Mouse (Mus musculus) lung, postnatal 10 days (tissue): ENCODE data around the gene Hlx.
A peak's percentile ranks its signal among the peaks of the same experiment; 100 is the strongest.

Experiments
- DNase-seq: peaks from one replicate; pipeline ENCODE4 v3.0.0; 2021

The Hlx gene

GRCm38 (mm10) chr1:184713716-184714115 is 18.7 kb downstream of the Hlx start:
- no peak for DNase-seq

DNA sequence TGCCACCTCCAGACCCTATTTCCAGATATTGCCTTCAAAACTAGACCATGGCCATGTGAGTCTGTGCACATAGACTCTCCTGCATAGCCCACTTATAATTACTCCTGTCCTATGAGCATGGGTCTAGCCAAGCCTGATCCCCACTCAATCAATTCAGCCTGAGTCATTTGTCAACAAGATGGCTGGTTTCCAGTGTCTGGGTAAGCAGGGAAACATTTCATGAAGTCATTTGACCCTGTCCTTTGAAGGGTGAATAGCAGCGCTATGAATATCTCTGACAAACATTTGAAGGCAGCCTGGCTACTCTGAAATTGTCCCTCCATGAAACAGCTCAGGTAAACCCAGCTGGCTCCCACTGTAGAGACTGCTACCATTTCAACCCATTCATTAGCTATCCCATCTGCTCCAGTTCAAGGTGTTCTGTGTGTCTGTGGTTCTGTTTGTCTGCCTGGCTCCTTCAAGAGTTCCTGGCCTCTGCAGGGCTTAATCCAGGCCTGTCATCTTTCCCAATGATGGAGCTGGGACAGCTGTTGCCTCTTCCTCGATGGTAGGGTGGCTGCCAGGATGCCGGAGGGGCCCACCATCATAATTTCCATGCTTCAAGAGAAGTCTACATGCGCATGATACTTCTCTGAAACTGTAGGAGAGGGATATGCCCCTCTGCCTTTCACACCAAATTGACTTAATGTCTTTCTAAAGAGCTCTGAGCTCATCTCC is 24.7 kb downstream of the Hlx start:
- DNase-seq = no peak

- no peak for DNase-seq
Measured at GRCm38 (mm10) chr1:184704901-184705300, 27.5 kb downstream of the Hlx start.

DNA sequence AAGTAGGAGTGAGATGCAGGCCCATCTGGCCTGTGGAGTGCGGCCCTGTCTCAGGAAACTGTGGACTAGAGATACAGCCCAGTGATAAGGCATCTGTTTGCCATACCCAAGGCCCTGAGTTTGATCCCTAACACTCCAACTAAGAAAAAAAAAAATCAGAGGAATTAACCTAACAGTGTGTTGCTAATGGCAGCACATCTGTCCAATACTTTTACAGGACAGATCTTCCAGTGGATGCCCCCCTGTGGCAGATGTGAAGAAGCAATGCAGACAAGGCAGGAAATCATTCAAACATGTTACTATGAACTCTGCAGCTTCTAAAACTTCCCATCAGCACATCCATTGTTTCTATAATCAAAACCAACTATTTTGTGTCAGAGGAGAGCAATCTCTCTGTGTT is 33.1 kb downstream of the Hlx start:
- DNase-seq = no peak

GRCm38 (mm10) chr1:184695451-184695850 is 37.0 kb downstream of the Hlx start:
- DNase-seq = no peak

GRCm38 (mm10) chr1:184692204-184692904 is 40.1 kb downstream of the Hlx start:
- DNase-seq = no peak

- no peak for DNase-seq
Measured at GRCm38 (mm10) chr1:184691240-184691639, 41.2 kb downstream of the Hlx start.

DNA sequence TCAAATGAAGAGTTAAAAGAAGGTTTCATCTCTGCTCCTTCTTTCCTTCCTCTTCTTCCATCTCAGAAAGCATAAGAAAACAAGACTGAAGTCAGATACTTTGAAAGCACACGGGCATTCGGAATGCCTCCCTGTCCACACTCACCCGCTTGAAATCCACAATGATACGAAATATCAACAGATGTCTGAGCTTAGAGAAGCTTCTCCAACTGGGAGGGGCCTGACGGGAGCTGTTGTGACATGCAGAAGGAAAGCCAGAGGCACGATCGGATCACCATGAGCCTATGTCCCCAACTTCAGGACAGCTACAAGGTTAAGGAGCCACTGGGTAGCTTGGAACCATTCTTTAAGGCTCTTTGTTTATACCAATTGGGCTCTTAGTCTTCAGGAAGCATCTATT is 44.4 kb downstream of the Hlx start:
- peak; percentile 42 for DNase-seq

DNA sequence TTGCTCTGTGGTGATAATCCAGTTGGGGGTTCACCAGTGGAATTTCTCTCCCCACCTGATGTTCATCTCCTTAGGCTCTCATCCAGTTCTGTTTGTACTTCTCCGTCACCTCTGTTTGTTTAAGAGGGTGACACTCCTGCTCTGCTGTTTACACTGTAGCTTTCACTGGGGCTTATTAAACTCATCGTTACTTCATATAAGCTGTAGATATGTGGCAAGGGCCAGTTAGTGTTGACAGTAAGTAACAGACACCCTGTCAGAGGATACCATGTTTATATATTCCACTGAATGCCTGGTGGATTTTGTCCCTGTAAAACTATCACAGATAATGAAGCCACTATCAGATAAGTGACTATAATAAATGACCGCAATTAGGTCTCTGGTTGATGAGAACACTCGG is 44.9 kb downstream of the Hlx start:
- DNase-seq = no peak

DNA sequence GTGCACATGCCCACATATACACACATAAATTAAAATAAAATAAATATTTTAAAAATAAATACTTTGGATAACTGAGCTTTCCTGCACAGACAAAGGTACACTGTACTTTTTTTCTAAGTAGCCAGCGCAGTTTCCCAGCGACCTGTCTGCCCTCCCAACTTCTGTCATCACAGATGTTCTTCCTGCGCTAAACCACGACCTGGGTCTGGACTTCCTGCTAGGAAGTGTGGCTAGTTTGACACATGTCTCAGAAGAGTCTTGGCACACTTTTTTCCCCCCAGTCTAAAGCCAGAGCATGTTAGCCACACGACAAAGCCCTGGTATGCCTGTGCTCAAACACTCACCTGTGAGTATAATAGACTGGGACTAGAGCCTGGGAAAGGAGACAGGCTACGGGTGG is 48.9 kb downstream of the Hlx start:
- DNase-seq = no peak

- DNase-seq = no peak
Measured at GRCm38 (mm10) chr1:184679416-184679965, 52.9 kb downstream of the Hlx start.

DNA sequence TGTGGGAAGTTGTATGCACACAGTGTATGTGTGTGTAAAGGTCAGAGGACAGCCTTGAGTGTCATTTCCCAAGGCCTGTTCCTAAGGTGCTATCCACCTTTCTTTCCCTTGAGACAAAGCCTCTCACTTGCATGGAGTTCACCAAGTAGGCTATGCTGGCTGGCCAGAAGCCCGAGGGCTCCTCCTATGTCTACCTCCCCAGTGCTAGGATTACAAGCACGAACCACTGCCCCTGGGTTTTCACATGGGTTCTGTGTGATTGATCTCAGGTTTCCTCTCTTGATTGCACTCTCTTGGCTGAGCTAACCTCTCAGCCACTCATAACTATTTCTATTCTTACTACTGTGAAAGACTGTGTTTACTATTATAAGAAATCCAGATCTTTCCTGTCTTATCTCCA is 54.8 kb downstream of the Hlx start:
- no peak for DNase-seq
